Mouse (Mus musculus) stomach, embryonic 14.5 days (tissue): ENCODE measurements at regions not wholly inside any gene's neighbourhood (a gene's known extent, or its start where the extent isn't known, plus 50 kb on each side); places are given as distances from the start of the nearest gene placed in this dataset.

Experiments used
- ATAC-seq: fragments of 200-750 bp; cut with Nextera tagmentation; 2 replicates; pipeline ENCODE4 v1.8.0; 2017; ENCODE audit warnings: low read depth, moderate TSS enrichment; ENCODE audit not compliant: insufficient number of reproducible peaks, insufficient read depth, low FRiP score
- H3K27ac ChIP-seq: fragments of 300-500 bp; sonication (generic); 2 replicates; pipeline ENCODE4 v1.5.1; 2014; ENCODE audit warnings: mild to moderate bottlenecking, low read length, moderate library complexity, mixed read lengths
- H3K27me3 ChIP-seq: fragments of 300-500 bp; sonication (generic); 2 replicates; pipeline ENCODE4 v1.6.1; 2014; ENCODE audit warnings: low read length, control low read depth, mixed read lengths; ENCODE audit not compliant: control insufficient read depth, insufficient read depth
- H3K36me3 ChIP-seq: fragments of 300-500 bp; sonication (generic); 2 replicates; pipeline ENCODE4 v1.6.1; 2014; ENCODE audit warnings: mild to moderate bottlenecking, control low read depth, low read length, moderate library complexity, mixed read lengths; ENCODE audit not compliant: control insufficient read depth, insufficient read depth
- H3K4me1 ChIP-seq: fragments of 300-500 bp; sonication (generic); 2 replicates; pipeline ENCODE4 v1.6.1; 2014; ENCODE audit warnings: low read length, control low read depth, mixed read lengths; ENCODE audit not compliant: control insufficient read depth, insufficient read depth
- H3K4me2 ChIP-seq: fragments of 300-500 bp; sonication (generic); replicated peaks from 2 replicates; pipeline ENCODE4 v1.6.1; 2014; ENCODE audit warnings: low read depth, low read length, control low read depth
- H3K4me3 ChIP-seq: fragments of 300-500 bp; sonication (generic); 2 replicates; pipeline ENCODE4 v1.5.1; 2014; ENCODE audit warnings: low read depth, low read length, control low read depth
- H3K9ac ChIP-seq: fragments of 300-500 bp; sonication (generic); replicated peaks from 2 replicates; pipeline ENCODE4 v1.6.1; 2014; ENCODE audit warnings: low read depth, mild to moderate bottlenecking, control low read depth, low read length, moderate library complexity, mixed read lengths
- H3K9me3 ChIP-seq: fragments of 300-500 bp; sonication (generic); 2 replicates; pipeline ENCODE4 v1.6.1; 2016; ENCODE audit warnings: low read depth, low read length, control low read depth; ENCODE audit not compliant: control insufficient read depth
- WGBS: fragments of 180-500 bp; shearing (Covaris S2); extraction: QIAGEN DNeasy Blood & Tissue Kit; methylation state at CpG from one replicate; pipeline ENCODE4 v1.1.7; 2014; 5-methylcytosine and 5-hydroxymethylcytosine counted together

GRCm38 (mm10) chr7:119384670-119385241 lies 74.3 kb downstream of the Gp2 start:
- Histone ChIP-seq H3K27ac (no peak overlapping the region), H3K4me2 (no peak overlapping the region), H3K36me3 (no peaks in the 10 kb centered on the region), H3K9me3 (no peaks in the 10 kb centered on the region), H3K4me3 (no peak overlapping the region), H3K9ac (no peak overlapping the region), H3K27me3 (no peaks in the 10 kb centered on the region), H3K4me1 (no peaks in the 10 kb centered on the region)
- 60% methylated on average over 7 of the region's 7 CpGs for WGBS
- ATAC-seq: no peak

GRCm38 (mm10) chr7:119379935-119380334 lies 79.2 kb downstream of the Gp2 start:
- Histone ChIP-seq H3K9me3 (no peaks in the 10 kb centered on the region), H3K27me3 (no peaks in the 10 kb centered on the region), H3K4me3 (no peak overlapping the region), H3K9ac (no peak overlapping the region), H3K4me2 (no peak overlapping the region), H3K27ac (no peak overlapping the region), H3K36me3 (no peaks in the 10 kb centered on the region), H3K4me1 (no peaks in the 10 kb centered on the region)
- no peak for ATAC-seq
- WGBS: 51% methylated on average over 3 of the region's 3 CpGs

- WGBS: 69% methylated on average over 1 of the region's 1 CpGs
- no peak for ATAC-seq
- H3K4me2 ChIP-seq: no peak overlapping the region
- H3K27ac ChIP-seq: no peak overlapping the region
- H3K4me1 ChIP-seq: no peaks in the 10 kb centered on the region
- no peak overlapping the region for H3K4me3 ChIP-seq
- H3K9me3 ChIP-seq: no peaks in the 10 kb centered on the region
- no peaks in the 10 kb centered on the region for H3K27me3 ChIP-seq
- H3K36me3 ChIP-seq: no peaks in the 10 kb centered on the region
- no peak overlapping the region for H3K9ac ChIP-seq
These were observed 94.9 kb downstream of the Gp2 start for GRCm38 (mm10) chr7:119364268-119364596.

GRCm38 (mm10) chr7:119363552-119364267 lies 95.4 kb downstream of the Gp2 start:
- ATAC-seq: no peak; the same call in 1 of the 2 replicates
- no peaks in the 10 kb centered on the region for H3K4me1 ChIP-seq

GRCm38 (mm10) chr7:119357338-119357737 lies 101.7 kb downstream of the Gp2 start:
- ATAC-seq: no peak
- Histone ChIP-seq H3K4me2 (no peak overlapping the region), H3K4me1 (no peaks in the 10 kb centered on the region), H3K9me3 (no peaks in the 10 kb centered on the region), H3K27ac (no peak overlapping the region), H3K27me3 (no peaks in the 10 kb centered on the region), H3K36me3 (no peaks in the 10 kb centered on the region), H3K9ac (no peak overlapping the region), H3K4me3 (no peak overlapping the region)
- 86% methylated on average over 3 of the region's 3 CpGs for WGBS

More at GRCm38 (mm10) chr7:119363552-119364267, 95.4 kb downstream of the Gp2 start:
- H3K4me2 ChIP-seq: no peak overlapping the region
- no peak overlapping the region for H3K27ac ChIP-seq
- WGBS: 68% methylated on average over 5 of the region's 5 CpGs
- H3K9me3 ChIP-seq: no peaks in the 10 kb centered on the region
- no peaks in the 10 kb centered on the region for H3K27me3 ChIP-seq
- H3K9ac ChIP-seq: no peak overlapping the region
- no peak overlapping the region for H3K4me3 ChIP-seq
- H3K36me3 ChIP-seq: no peaks in the 10 kb centered on the region

- ATAC-seq: 0 out of 2 replicates have a peak, but pooled peaks have one; percentile 10
These were observed 102.8 kb downstream of the Gp2 start for GRCm38 (mm10) chr7:119356251-119356650.

GRCm38 (mm10) chr7:119352571-119352970 lies 106.5 kb downstream of the Gp2 start:
- Histone ChIP-seq H3K9me3 (no peaks in the 10 kb centered on the region), H3K9ac (no peak overlapping the region), H3K27ac (no peak overlapping the region), H3K4me3 (no peak overlapping the region), H3K4me2 (no peak overlapping the region), H3K27me3 (no peaks in the 10 kb centered on the region), H3K4me1 (no peaks in the 10 kb centered on the region), H3K36me3 (no peaks in the 10 kb centered on the region)
- WGBS: 83% methylated on average over 12 of the region's 12 CpGs
- ATAC-seq: no peak

More at GRCm38 (mm10) chr7:119356251-119356650, 102.8 kb downstream of the Gp2 start:
- Histone ChIP-seq H3K4me3 (no peak overlapping the region), H3K9me3 (no peaks in the 10 kb centered on the region), H3K36me3 (no peaks in the 10 kb centered on the region), H3K4me2 (no peak overlapping the region), H3K9ac (no peak overlapping the region), H3K4me1 (no peaks in the 10 kb centered on the region), H3K27me3 (no peaks in the 10 kb centered on the region), H3K27ac (no peak overlapping the region)

- H3K27ac ChIP-seq: no peak overlapping the region
- no peaks in the 10 kb centered on the region for H3K4me1 ChIP-seq
- H3K27me3 ChIP-seq: no peaks in the 10 kb centered on the region
- H3K36me3 ChIP-seq: no peaks in the 10 kb centered on the region
- no peak overlapping the region for H3K9ac ChIP-seq
- no peak; the same call in 1 of the 2 replicates for ATAC-seq
- no peaks in the 10 kb centered on the region for H3K9me3 ChIP-seq
- WGBS: 68% methylated on average over 1 of the region's 1 CpGs
- no peak overlapping the region for H3K4me2 ChIP-seq
- H3K4me3 ChIP-seq: no peak overlapping the region
These were observed 108.4 kb downstream of the Gp2 start for GRCm38 (mm10) chr7:119350641-119351040.

- H3K4me1 ChIP-seq: no peaks in the 10 kb centered on the region
- WGBS: 43% methylated on average over 1 of the region's 1 CpGs
- H3K27me3 ChIP-seq: no peaks in the 10 kb centered on the region
- H3K4me2 ChIP-seq: no peak overlapping the region
- H3K9ac ChIP-seq: no peak overlapping the region
- no peak for ATAC-seq
- H3K27ac ChIP-seq: no peak overlapping the region
- H3K36me3 ChIP-seq: no peaks in the 10 kb centered on the region
- H3K4me3 ChIP-seq: no peak overlapping the region
- H3K9me3 ChIP-seq: no peaks in the 10 kb centered on the region
These were observed 115.7 kb downstream of the Gp2 start for GRCm38 (mm10) chr7:119343380-119343779.
